Mouse (Mus musculus) kidney, adult 2 months (tissue): ENCODE measurements around the gene Rps21.

Source experiments
- CTCF ChIP-seq: fragments of 200-500 bp; conservative IDR thresholded peaks from 2 replicates; pipeline ENCODE4 v1.5.1; 2011; ENCODE audit warnings: low read depth, mild to moderate bottlenecking, control low read depth, low read length, moderate library complexity, mixed read lengths; ENCODE audit not compliant: insufficient read depth, insufficient read length
- POLR2A ChIP-seq: fragments of 200-500 bp; IDR thresholded peaks from one replicate; pipeline ENCODE4 v1.6.1; 2011; ENCODE audit warnings: low read depth, low read length, control low read depth

DNA sequence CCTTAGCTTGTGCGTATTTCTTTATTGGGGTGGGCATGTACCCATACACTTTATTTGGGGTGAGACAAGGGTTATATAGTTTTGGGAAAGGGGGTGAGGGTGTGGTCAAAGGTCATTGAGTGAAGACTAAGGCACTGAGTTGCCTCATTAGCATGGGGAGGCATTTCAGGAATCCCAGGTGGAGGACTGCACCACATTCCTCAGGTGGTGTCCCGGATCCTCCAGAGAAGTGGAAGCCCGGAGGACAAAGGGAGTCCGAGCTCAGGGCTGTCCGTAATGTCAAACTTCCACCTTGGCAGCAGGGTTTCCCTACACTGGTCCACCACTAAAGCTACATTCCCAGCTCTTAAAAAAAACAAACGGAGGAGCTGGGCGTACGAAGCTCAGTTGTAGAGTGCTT, 35.7 kb downstream of the Rps21 start:
- TF ChIP-seq CTCF, result no peak
- no peak for TF ChIP-seq POLR2A
